8 mouse cellular contexts compared by ENCODE assay signal in genomic region chr15:82814806-82815205, GRCm38 (mm10). TPM values are rescaled to one million over a fixed set of nuclear protein-coding genes. Genes with fewer than 3 reads are reported as not detected.
A peak's percentile ranks its signal among the peaks of the same experiment; 100 is the strongest.
DNase-seq lines count a peak whose midpoint lies in the region; TF ChIP-seq lines count a peak whose summit lies in the region.

No protein-coding gene starts in this region.

- peak; percentile 71 for TF ChIP-seq CTCF in C2C12 (IDR thresholded peaks at IDR 0.05; ENCODE audit: control insufficient read depth, insufficient read depth, insufficient read length)

- H3K36me3 ChIP-seq in C2C12 (ENCODE audit: control insufficient read depth, insufficient read depth), result peaks cover 23% of the 10 kb centered on the region

- DNase-seq in MN1 (ENCODE audit: low spot score), result peak; percentile 78
- DNase-seq in cerebellum, adult 8-10 months, result peak; percentile 59
- peak; percentile 8 to 16 for DNase-seq in gastrocnemius, adult 8-10 months (ENCODE audit: low spot score in 2 of 2)
- peak; percentile 71 to 80 for DNase-seq in kidney, postnatal 25 days
- DNase-seq in lung, postnatal 10 days, result peak; percentile 76
- DNase-seq in retina, postnatal 7 days (ENCODE audit: low read depth, low spot score), result peak; percentile 59
- peak; percentile 77 for DNase-seq in thymus, postnatal 4 days

- H3K79me2 ChIP-seq in C2C12 (ENCODE audit: control insufficient read depth, insufficient read depth), result no peaks in the 10 kb centered on the region

- H3K27me3 ChIP-seq in C2C12 (ENCODE audit: control insufficient read depth, insufficient read depth, insufficient read length), result no peaks in the 10 kb centered on the region

- H3K4me3 ChIP-seq in C2C12 (ENCODE audit: insufficient read depth, poor library complexity, severe bottlenecking), result no peak overlapping the region

- no peak overlapping the region for H3ac ChIP-seq in C2C12 (ENCODE audit: control insufficient read depth, insufficient read length, low read depth)

- no peaks in the 10 kb centered on the region for H3K79me3 ChIP-seq in C2C12 (ENCODE audit: low read depth)

TF ChIP-seq in C2C12, 6 proteins besides CTCF, POLR2A, EP300 and RAD21:
- no peak for TF ChIP-seq MYOG (IDR thresholded peaks at IDR 0.05; ENCODE audit: control insufficient read depth, extremely low read depth, insufficient read length)
- TF ChIP-seq FOSL1 (IDR thresholded peaks at IDR 0.05; ENCODE audit: insufficient read depth, low read length, poor library complexity, severe bottlenecking), result no peak
- TF ChIP-seq USF1 (IDR thresholded peaks at IDR 0.05; ENCODE audit: low read depth), result no peak
- TF ChIP-seq MAX (IDR thresholded peaks at IDR 0.05), result no peak
- TF ChIP-seq CEBPB (IDR thresholded peaks at IDR 0.05; ENCODE audit: low read depth), result no peak
- TF ChIP-seq MYOD1 (IDR thresholded peaks at IDR 0.05; ENCODE audit: control insufficient read depth, insufficient read length, low read depth), result no peak

RNA-seq across cellular contexts. Expression of gene Cyp2d26, which starts 20.7 kb away (rescaled TPM):
- polyA plus RNA-seq in C2C12 (2012; fragmentation: generic; extraction: Trizol), result not detected
- total RNA-seq in gastrocnemius, adult 8-10 months (2022), result 1 to 10 TPM in 1 of 4 experiments, not detected in 3; 1.3 TPM

RNA-seq across cellular contexts. Expression of gene Cyp2d40, which starts 50.8 kb away (rescaled TPM):
- not detected for polyA plus RNA-seq in C2C12 (2012; fragmentation: generic; extraction: Trizol)
- not detected for total RNA-seq in gastrocnemius, adult 8-10 months (2022)

Comparison
In these comparisons a context has a peak if more than half of its experiments do, and no peak if none do; other contexts are left out.
1. DNase-seq: peak in every context shown above with its lines; median percentile 78 in MN1; 77 in thymus, postnatal 4 days; 76 in lung, postnatal 10 days; 76 in kidney, postnatal 25 days; 59 in cerebellum, adult 8-10 months; 59 in retina, postnatal 7 days; 12 in gastrocnemius, adult 8-10 months.